Mouse (Mus musculus) MEL (cell line): Measurements from ENCODE around the gene Alpk1.

Source experiments
- CHD1 ChIP-seq: IDR thresholded peaks from 2 replicates; pipeline ENCODE4 v1.6.1; 2012; ENCODE audit warnings: low read depth, mild to moderate bottlenecking, inconsistent platforms, low read length, improper control_type of control experiment
- CTCF ChIP-seq, 3 experiments: IDR thresholded peaks in 2 of 3; conservative IDR thresholded peaks in 1 of 3; 2 replicates each; pipeline ENCODE4 v1.5.1; 2011 to 2012; ENCODE audit warnings: low read length in 3 of 3, low read depth in 2 of 3, mild to moderate bottlenecking in 2 of 3, improper control_type of control experiment in 1 of 3, inconsistent platforms in 1 of 3, mixed read lengths in 1 of 3, moderate library complexity in 1 of 3; ENCODE audit not compliant: control insufficient read depth in 1 of 3, insufficient read depth in 1 of 3, poor library complexity in 1 of 3, severe bottlenecking in 1 of 3
- EP300 ChIP-seq, 2 experiments: IDR thresholded peaks; 2 replicates each; pipeline ENCODE4 v1.6.1; 2011; ENCODE audit warnings: improper control_type of control experiment in 2 of 2, low read length in 2 of 2, low read depth in 1 of 2, mild to moderate bottlenecking in 1 of 2
- KAT2A ChIP-seq: conservative IDR thresholded peaks from 2 replicates; pipeline ENCODE4 v1.6.1; 2012; ENCODE audit warnings: low read depth, low read length, improper control_type of control experiment, inconsistent platforms
- MAX ChIP-seq: IDR thresholded peaks from 2 replicates; pipeline ENCODE4 v1.6.1; 2011; ENCODE audit warnings: low read length, improper control_type of control experiment
- POLR2A ChIP-seq, 2 experiments: IDR thresholded peaks; 2 replicates each; pipeline ENCODE4 v1.6.1; 2011 to 2012; ENCODE audit warnings: low read length in 2 of 2, mild to moderate bottlenecking in 2 of 2, control low read depth in 1 of 2, improper control_type of control experiment in 1 of 2, low read depth in 1 of 2, moderate library complexity in 1 of 2; ENCODE audit not compliant: control insufficient read depth in 1 of 2, insufficient read depth in 1 of 2, poor library complexity in 1 of 2

GRCm38 (mm10) chr3:127787032-127787431, 6.7 kb upstream of the Alpk1 start:
- TF ChIP-seq CHD1 = no peak
- TF ChIP-seq CTCF (IDR thresholded peaks at IDR 0.05 in 2 of 3, conservative IDR thresholded peaks at IDR 0.05 in 1 of 3; ENCODE audit: control insufficient read depth in 1 of 3, insufficient read depth in 1 of 3, low read depth in 2 of 3, low read length in 3 of 3, poor library complexity in 1 of 3, severe bottlenecking in 1 of 3) = no peak
- no peak for TF ChIP-seq KAT2A
- no peak for TF ChIP-seq MAX
- TF ChIP-seq POLR2A (IDR thresholded peaks at IDR 0.05; ENCODE audit: control insufficient read depth in 1 of 2, insufficient read depth in 1 of 2, low read depth in 1 of 2, low read length in 2 of 2, poor library complexity in 1 of 2) = no peak
- no peak for TF ChIP-seq EP300 (IDR thresholded peaks at IDR 0.05; ENCODE audit: low read depth in 1 of 2, low read length in 2 of 2)
